Mouse (Mus musculus): Measurements from ENCODE around the gene Mindy4. TPM values are rescaled to one million over a fixed set of nuclear protein-coding genes. Genes with fewer than 3 reads are reported as not detected.

Gene Mindy4
- polyA plus RNA-seq, 1 experiment from 2014 or later: 5.0 TPM

DNA sequence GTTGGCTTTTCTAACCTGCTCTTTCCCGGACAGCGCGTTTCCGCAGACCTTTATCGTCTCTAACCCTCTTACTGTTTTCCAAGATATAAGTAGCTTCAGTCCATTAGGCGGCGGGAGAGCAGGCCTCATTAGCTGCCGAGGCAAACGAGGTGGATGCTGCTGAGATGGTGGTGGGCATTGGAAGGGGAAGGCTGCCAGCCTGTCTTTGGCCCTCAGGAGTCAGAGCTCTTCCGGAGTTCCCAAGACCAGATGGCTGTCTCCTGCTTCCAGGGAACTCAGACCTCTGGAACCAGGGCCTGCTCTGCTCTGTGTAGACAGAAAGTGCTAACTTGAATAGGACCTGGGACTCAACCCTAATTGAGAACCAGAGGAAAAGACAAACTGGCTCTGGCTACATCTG is 140.3 kb downstream of the Mindy4 start:
- Histone ChIP-seq H3K27me3 (replicated peaks) (peaks cover 18% of the 10 kb centered on the region), H3K4me1 (peaks cover 59% of the 10 kb centered on the region), H3K4me3 (no peak overlapping the region), H3K27ac (replicated peaks) (no peak overlapping the region), H3K4me2 (no peak overlapping the region), H3K9me3 (no peaks in the 10 kb centered on the region), H3K36me3 (no peaks in the 10 kb centered on the region), H3K9ac (no peak overlapping the region)
- ATAC-seq (ENCODE audit: extremely low read depth, insufficient number of reproducible peaks, low FRiP score, low TSS enrichment): no peak
- 79% methylated on average over 10 of the region's 10 CpGs for WGBS

DNA sequence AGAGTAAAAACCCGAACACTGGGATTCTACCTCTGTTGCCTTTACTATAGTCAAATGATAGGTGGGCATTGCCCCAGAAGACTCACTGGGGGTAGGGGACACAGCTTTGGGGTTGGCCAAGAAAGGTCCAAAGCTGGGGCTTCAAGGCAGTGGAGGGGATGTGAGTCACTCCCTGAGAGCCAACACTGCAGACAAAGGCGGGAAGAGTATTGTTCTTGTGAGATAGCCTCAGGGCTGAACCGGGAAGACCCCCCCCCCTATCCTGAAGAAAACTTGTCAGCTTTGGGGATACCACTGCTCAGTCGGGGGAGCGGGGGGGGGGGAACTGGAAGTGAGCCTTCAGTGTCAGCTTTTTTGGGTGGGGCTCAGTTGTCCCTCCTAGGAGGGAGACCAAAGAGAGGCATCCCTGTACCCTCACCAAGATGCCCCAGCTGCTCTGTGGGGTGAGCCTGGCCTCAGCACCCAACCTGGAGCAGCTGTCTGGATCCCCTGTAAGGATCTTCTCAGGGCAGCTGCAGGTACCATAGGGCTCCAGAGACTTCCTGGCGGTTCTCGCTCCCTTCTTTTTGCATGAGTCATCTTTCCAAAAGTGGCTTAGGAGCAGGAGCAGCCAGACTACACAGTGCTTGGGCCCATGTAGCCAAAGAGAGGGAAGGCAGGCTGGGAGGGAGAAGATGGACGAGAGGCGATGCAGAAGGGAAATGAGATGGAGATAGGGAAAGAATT is 141.3 kb downstream of the Mindy4 start:
- Histone ChIP-seq H3K4me1 (peaks cover 49% of the 10 kb centered on the region), H3K36me3 (no peaks in the 10 kb centered on the region), H3K9me3 (no peaks in the 10 kb centered on the region), H3K27me3 (replicated peaks) (peaks cover 12% of the 10 kb centered on the region; the same call in 1 of the 2 replicates), H3K27ac (replicated peaks) (no peak overlapping the region), H3K4me2 (no peak overlapping the region), H3K4me3 (no peak overlapping the region), H3K9ac (no peak overlapping the region)
- no peak for ATAC-seq (ENCODE audit: extremely low read depth, insufficient number of reproducible peaks, low FRiP score, low TSS enrichment)
- 65% methylated on average over 9 of the region's 9 CpGs for WGBS

- no peak for ATAC-seq (ENCODE audit: extremely low read depth, insufficient number of reproducible peaks, low FRiP score, low TSS enrichment)
- Histone ChIP-seq H3K27me3 (replicated peaks) (peaks cover 6% of the 10 kb centered on the region; the same call in 1 of the 2 replicates), H3K4me1 (peaks cover 41% of the 10 kb centered on the region), H3K4me2 (no peak overlapping the region), H3K36me3 (no peaks in the 10 kb centered on the region), H3K9me3 (peaks cover 5% of the 10 kb centered on the region; the same call in 1 of the 2 replicates), H3K27ac (replicated peaks) (no peak overlapping the region), H3K4me3 (no peak overlapping the region), H3K9ac (no peak overlapping the region)
- 83% methylated on average over 10 of the region's 10 CpGs for WGBS
These were observed 142.1 kb downstream of the Mindy4 start for GRCm38 (mm10) chr6:55345264-55345663.

- WGBS: 74% methylated on average over 7 of the region's 7 CpGs
- Histone ChIP-seq H3K9ac (no peak overlapping the region), H3K4me1 (peaks cover 30% of the 10 kb centered on the region), H3K27me3 (replicated peaks) (peaks cover 6% of the 10 kb centered on the region; the same call in 1 of the 2 replicates), H3K27ac (replicated peaks) (no peak overlapping the region), H3K9me3 (peaks cover 5% of the 10 kb centered on the region; the same call in 1 of the 2 replicates), H3K36me3 (no peaks in the 10 kb centered on the region), H3K4me2 (no peak overlapping the region), H3K4me3 (no peak overlapping the region)
- ATAC-seq (ENCODE audit: extremely low read depth, insufficient number of reproducible peaks, low FRiP score, low TSS enrichment): no peak
These were observed 143.3 kb downstream of the Mindy4 start for GRCm38 (mm10) chr6:55346491-55346890.

DNA sequence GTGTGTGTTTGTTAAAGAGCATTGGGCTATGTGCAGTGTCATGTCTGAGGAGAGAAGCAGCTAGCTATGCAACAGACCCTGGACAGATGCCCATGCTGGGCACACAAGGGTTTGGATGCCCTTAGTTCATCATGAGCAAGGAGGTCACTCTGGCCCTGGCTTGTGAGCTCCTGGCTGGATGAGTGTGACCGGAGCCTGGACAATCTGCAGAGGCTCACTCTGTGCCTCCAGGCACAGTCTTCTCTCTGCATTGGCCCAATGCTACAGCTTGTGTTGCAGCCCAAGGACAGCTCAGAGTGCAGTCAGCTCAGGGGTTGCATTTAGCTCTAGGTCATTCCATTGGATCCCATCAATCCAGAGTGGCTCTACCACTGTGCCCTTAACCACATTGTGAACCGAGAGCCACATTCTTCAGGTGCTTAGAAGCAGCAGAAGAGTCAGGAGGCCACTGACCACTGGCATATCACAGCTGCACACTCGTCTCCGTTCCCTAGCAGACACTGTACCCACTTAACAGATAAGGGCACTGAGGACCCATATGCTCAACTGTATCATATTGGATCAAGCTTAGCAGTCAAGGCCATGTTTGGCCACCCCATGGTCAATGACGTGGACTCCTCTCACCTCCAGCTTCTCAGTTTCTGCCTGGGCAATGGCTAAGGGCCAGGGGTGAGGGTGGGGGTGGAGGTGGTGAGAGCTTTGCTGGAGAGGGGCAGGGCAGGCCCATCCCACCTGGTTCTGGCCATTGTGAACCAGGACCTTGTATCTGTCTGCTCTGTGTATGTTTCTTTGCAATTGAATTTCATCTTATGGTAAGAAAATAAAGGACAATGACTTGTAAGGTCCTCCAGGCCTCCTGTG is 144.8 kb downstream of the Mindy4 start:
- no peaks in the 10 kb centered on the region for H3K36me3 ChIP-seq
- ATAC-seq (ENCODE audit: extremely low read depth, insufficient number of reproducible peaks, low FRiP score, low TSS enrichment): no peak
- WGBS: 74% methylated on average over 5 of the region's 5 CpGs

DNA sequence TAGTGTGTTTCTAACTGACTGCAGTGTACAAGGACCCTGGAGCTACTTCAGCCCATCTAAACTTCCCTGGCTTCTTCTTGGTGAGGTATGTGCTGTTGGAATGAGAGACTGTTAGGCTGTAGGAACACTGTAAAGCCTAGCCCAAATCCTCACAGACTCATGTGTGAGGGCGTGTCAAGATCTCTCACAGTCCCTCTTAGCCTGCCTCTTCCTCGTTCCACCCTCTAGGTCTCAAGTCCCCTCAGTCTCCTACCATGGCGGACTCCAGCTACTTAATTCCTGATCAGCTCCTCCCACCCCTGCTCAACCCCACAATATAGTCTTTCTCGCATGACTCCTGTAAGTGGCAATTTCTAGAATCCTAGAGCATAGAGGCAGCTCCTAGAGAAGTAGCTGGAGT is 146.0 kb downstream of the Mindy4 start:
- no peak for ATAC-seq (ENCODE audit: extremely low read depth, insufficient number of reproducible peaks, low FRiP score, low TSS enrichment)
- H3K4me3 ChIP-seq: no peak overlapping the region
- no peak overlapping the region for H3K27ac ChIP-seq (replicated peaks)
- H3K27me3 ChIP-seq (replicated peaks): peaks cover 7% of the 10 kb centered on the region; the same call in 1 of the 2 replicates
- peaks cover 8% of the 10 kb centered on the region for H3K4me1 ChIP-seq
- no peaks in the 10 kb centered on the region for H3K36me3 ChIP-seq
- peaks cover 5% of the 10 kb centered on the region; the same call in 1 of the 2 replicates for H3K9me3 ChIP-seq
- 76% methylated on average over 4 of the region's 4 CpGs for WGBS
- H3K9ac ChIP-seq: no peak overlapping the region
- H3K4me2 ChIP-seq: no peak overlapping the region

More for the DNA sequence above, 144.8 kb downstream of the Mindy4 start:
- Histone ChIP-seq H3K27me3 (replicated peaks) (peaks cover 6% of the 10 kb centered on the region; the same call in 1 of the 2 replicates), H3K27ac (replicated peaks) (no peak overlapping the region), H3K9ac (no peak overlapping the region), H3K4me1 (peaks cover 17% of the 10 kb centered on the region), H3K4me3 (no peak overlapping the region), H3K9me3 (peaks cover 5% of the 10 kb centered on the region; the same call in 1 of the 2 replicates), H3K4me2 (no peak overlapping the region)

GRCm38 (mm10) chr6:55350383-55350952 is 147.3 kb downstream of the Mindy4 start:
- Histone ChIP-seq H3K36me3 (no peaks in the 10 kb centered on the region), H3K4me1 (no peaks in the 10 kb centered on the region), H3K27me3 (replicated peaks) (peaks cover 19% of the 10 kb centered on the region; the same call in 1 of the 2 replicates), H3K4me2 (no peak overlapping the region), H3K9me3 (peaks cover 5% of the 10 kb centered on the region; the same call in 1 of the 2 replicates), H3K4me3 (no peak overlapping the region), H3K27ac (replicated peaks) (no peak overlapping the region), H3K9ac (no peak overlapping the region)
- no peak for ATAC-seq (ENCODE audit: extremely low read depth, insufficient number of reproducible peaks, low FRiP score, low TSS enrichment)
- 80% methylated on average over 6 of the region's 6 CpGs for WGBS

- ATAC-seq (ENCODE audit: extremely low read depth, insufficient number of reproducible peaks, low FRiP score, low TSS enrichment): no peak
- H3K4me2 ChIP-seq: no peak overlapping the region
- 61% methylated on average over 7 of the region's 7 CpGs for WGBS
- no peaks in the 10 kb centered on the region for H3K36me3 ChIP-seq
- no peak overlapping the region for H3K4me3 ChIP-seq
- H3K9ac ChIP-seq: no peak overlapping the region
- H3K27ac ChIP-seq (replicated peaks): no peak overlapping the region
- peaks cover 5% of the 10 kb centered on the region; the same call in 1 of the 2 replicates for H3K9me3 ChIP-seq
- H3K4me1 ChIP-seq: peaks cover 7% of the 10 kb centered on the region; the same call in 1 of the 2 replicates
- peaks cover 16% of the 10 kb centered on the region; the same call in 1 of the 2 replicates for H3K27me3 ChIP-seq (replicated peaks)
These were observed 148.5 kb downstream of the Mindy4 start for GRCm38 (mm10) chr6:55351712-55352111.

GRCm38 (mm10) chr6:55353711-55354445 is 150.7 kb downstream of the Mindy4 start:
- H3K4me3 ChIP-seq: no peak overlapping the region
- no peak overlapping the region for H3K4me2 ChIP-seq
- H3K27ac ChIP-seq (replicated peaks): no peak overlapping the region
- 76% methylated on average over 12 of the region's 12 CpGs for WGBS
- H3K9me3 ChIP-seq: peaks cover 5% of the 10 kb centered on the region; the same call in 1 of the 2 replicates
- H3K36me3 ChIP-seq: no peaks in the 10 kb centered on the region
- peaks cover 18% of the 10 kb centered on the region for H3K4me1 ChIP-seq
- H3K9ac ChIP-seq: no peak overlapping the region
- H3K27me3 ChIP-seq (replicated peaks): peaks cover 12% of the 10 kb centered on the region; the same call in 1 of the 2 replicates
- ATAC-seq (ENCODE audit: extremely low read depth, insufficient number of reproducible peaks, low FRiP score, low TSS enrichment): no peak

DNA sequence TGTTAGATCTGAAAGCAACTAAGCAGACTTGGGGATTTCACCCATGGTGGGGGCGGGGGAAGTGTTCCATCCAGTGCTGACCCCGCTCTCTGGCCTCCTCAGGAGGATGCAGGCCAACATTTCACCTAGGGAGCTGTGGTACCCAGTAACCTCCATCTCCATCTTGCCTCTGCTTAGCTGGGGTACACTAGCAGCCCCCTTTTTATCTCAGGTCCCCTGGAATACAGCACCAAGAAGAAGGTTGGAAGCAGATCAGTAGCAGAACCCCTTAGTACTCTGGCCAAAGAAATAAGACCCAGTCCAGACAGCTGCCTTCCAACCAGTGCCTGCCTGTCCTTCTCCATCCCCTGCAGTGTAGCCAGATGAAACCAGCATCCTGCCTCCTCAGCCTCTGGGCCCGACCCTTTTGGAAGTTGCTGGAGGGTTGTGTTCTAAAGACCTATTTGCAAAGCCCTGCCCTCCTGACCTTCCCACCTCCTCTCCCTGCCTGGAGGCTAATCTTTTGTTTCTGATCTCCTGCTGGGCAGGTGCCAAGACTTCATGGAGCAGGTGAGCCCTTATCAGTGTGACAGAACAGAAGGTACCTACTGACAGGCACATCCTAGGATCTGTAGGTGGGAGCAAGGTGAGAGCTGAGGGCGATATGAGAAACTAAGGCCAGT is 151.4 kb downstream of the Mindy4 start:
- no peak overlapping the region for H3K4me3 ChIP-seq
- WGBS: 63% methylated on average over 4 of the region's 4 CpGs
- no peaks in the 10 kb centered on the region for H3K36me3 ChIP-seq
- H3K9me3 ChIP-seq: peaks cover 5% of the 10 kb centered on the region; the same call in 1 of the 2 replicates
- no peak for ATAC-seq (ENCODE audit: extremely low read depth, insufficient number of reproducible peaks, low FRiP score, low TSS enrichment)
- peaks cover 12% of the 10 kb centered on the region; the same call in 1 of the 2 replicates for H3K27me3 ChIP-seq (replicated peaks)
- H3K4me2 ChIP-seq: no peak overlapping the region
- no peak overlapping the region for H3K9ac ChIP-seq
- no peak overlapping the region for H3K27ac ChIP-seq (replicated peaks)
- peaks cover 18% of the 10 kb centered on the region for H3K4me1 ChIP-seq

All from heart, embryonic 13.5 days (tissue).